Mouse (Mus musculus) CH12.LX (cell line): ENCODE results near the gene Klf7. TPM values are rescaled to one million over a fixed set of nuclear protein-coding genes. Genes with fewer than 3 reads are reported as not detected.

ENCODE experiments used
- DNase-seq: peaks from one replicate; pipeline ENCODE4 v3.0.0-alpha.2; 2013; ENCODE audit errors: extremely low read depth
- H3K27ac ChIP-seq: 2 replicates; pipeline ENCODE4 v1.5.1; 2012; ENCODE audit warnings: low read depth, mild to moderate bottlenecking, control low read depth, moderate library complexity; ENCODE audit not compliant: insufficient read depth
- H3K27me3 ChIP-seq: replicated peaks from 2 replicates; pipeline ENCODE3; 2012; ENCODE audit warnings: inconsistent platforms
- H3K36me3 ChIP-seq, 2 experiments: replicated peaks in 1 of 2; 2 replicates each; pipeline versions ENCODE3 to v1.6.1; 2012; ENCODE audit warnings: inconsistent platforms in 1 of 2, low read length in 1 of 2, mild to moderate bottlenecking in 1 of 2, mixed read lengths in 1 of 2, moderate library complexity in 1 of 2; ENCODE audit not compliant: control insufficient read depth in 1 of 2, insufficient read depth in 1 of 2
- H3K4me1 ChIP-seq, 2 experiments: 2 replicates each; pipeline ENCODE4 v1.6.1; 2012; ENCODE audit warnings: inconsistent platforms in 1 of 2, moderate library complexity in 1 of 2; ENCODE audit not compliant: insufficient read depth in 2 of 2, control insufficient read depth in 1 of 2
- H3K4me2 ChIP-seq: 2 replicates; pipeline ENCODE4 v1.6.1; 2012; ENCODE audit warnings: low read depth, mild to moderate bottlenecking, control low read depth; ENCODE audit not compliant: poor library complexity, insufficient read depth, severe bottlenecking
- H3K4me3 ChIP-seq, 3 experiments: fragments of 150-350 bp in 1 of 3; sonication (generic) in 1 of 3; replicated peaks in 1 of 3; 2 replicates each; pipeline versions ENCODE3 to v1.5.1; 2011 to 2012; ENCODE audit warnings: low read depth in 2 of 3, low read length in 2 of 3, mild to moderate bottlenecking in 2 of 3, moderate library complexity in 2 of 3, control low read depth in 1 of 3, improper control_type of control experiment in 1 of 3, inconsistent platforms in 1 of 3, mixed read lengths in 1 of 3; ENCODE audit not compliant: poor library complexity in 1 of 3
- H3K79me2 ChIP-seq: replicated peaks from 2 replicates; pipeline ENCODE4 v1.6.1; 2012; ENCODE audit warnings: mild to moderate bottlenecking, moderate library complexity; ENCODE audit not compliant: control insufficient read depth, poor library complexity, insufficient read depth, severe bottlenecking; ENCODE audit errors: extremely low read depth
- H3K9ac ChIP-seq: 2 replicates; pipeline ENCODE4 v1.6.1; 2012; ENCODE audit warnings: low read depth, mild to moderate bottlenecking, control low read depth, moderate library complexity; ENCODE audit not compliant: insufficient read depth
- H3K9me3 ChIP-seq: replicated peaks from 2 replicates; pipeline ENCODE3; 2012; ENCODE audit warnings: low read length, inconsistent platforms, mixed read lengths
- BHLHE40 ChIP-seq: IDR thresholded peaks from 2 replicates; pipeline ENCODE4 v1.6.1; 2011; ENCODE audit warnings: mild to moderate bottlenecking, low read depth, low read length, improper control_type of control experiment
- E2F4 ChIP-seq: IDR thresholded peaks from 2 replicates; pipeline ENCODE4 v1.6.1; 2011; ENCODE audit warnings: low read depth, low read length, improper control_type of control experiment; ENCODE audit not compliant: insufficient replicate concordance
- ELF1 ChIP-seq: IDR thresholded peaks from 2 replicates; pipeline ENCODE4 v1.6.1; 2014; ENCODE audit warnings: low read depth, mild to moderate bottlenecking, inconsistent platforms, low read length, improper control_type of control experiment
- EP300 ChIP-seq: IDR thresholded peaks from 2 replicates; pipeline ENCODE4 v1.6.1; 2011; ENCODE audit warnings: low read length, improper control_type of control experiment
- JUND ChIP-seq: conservative IDR thresholded peaks from 2 replicates; pipeline ENCODE4 v1.6.1; 2011; ENCODE audit warnings: low read depth, low read length, improper control_type of control experiment
- KAT2A ChIP-seq: IDR thresholded peaks from 2 replicates; pipeline ENCODE4 v1.6.1; 2012; ENCODE audit warnings: low read length, improper control_type of control experiment, inconsistent platforms; ENCODE audit not compliant: insufficient replicate concordance
- MAFK ChIP-seq: IDR thresholded peaks from 2 replicates; pipeline ENCODE4 v1.6.1; 2011; ENCODE audit warnings: low read length, improper control_type of control experiment; ENCODE audit not compliant: insufficient replicate concordance
- MAZ ChIP-seq: IDR thresholded peaks from 2 replicates; pipeline ENCODE4 v1.6.1; 2012; ENCODE audit warnings: low read depth, mild to moderate bottlenecking, inconsistent platforms, low read length, improper control_type of control experiment, moderate library complexity
- MXI1 ChIP-seq: IDR thresholded peaks from 2 replicates; pipeline ENCODE4 v1.6.1; 2011; ENCODE audit warnings: mild to moderate bottlenecking, low read depth, low read length, improper control_type of control experiment
- NRF1 ChIP-seq: IDR thresholded peaks from 2 replicates; pipeline ENCODE4 v1.6.1; 2014; ENCODE audit warnings: low read depth, mild to moderate bottlenecking, inconsistent platforms, low read length, improper control_type of control experiment, moderate library complexity
- POLR2AphosphoS2 ChIP-seq: IDR thresholded peaks from 2 replicates; pipeline ENCODE4 v1.6.1; 2011; ENCODE audit warnings: low read depth, low read length, improper control_type of control experiment
- RAD21 ChIP-seq: IDR thresholded peaks from 2 replicates; pipeline ENCODE4 v1.6.1; 2011; ENCODE audit warnings: low read depth, mild to moderate bottlenecking, low read length, improper control_type of control experiment, moderate library complexity
- RCOR1 ChIP-seq: conservative IDR thresholded peaks from 2 replicates; pipeline ENCODE4 v1.6.1; 2012; ENCODE audit warnings: low read depth, mild to moderate bottlenecking, inconsistent platforms, low read length, improper control_type of control experiment
- SIN3A ChIP-seq: IDR thresholded peaks from 2 replicates; pipeline ENCODE4 v1.6.1; 2012; ENCODE audit warnings: low read length, improper control_type of control experiment, inconsistent platforms
- UBTF ChIP-seq: IDR thresholded peaks from 2 replicates; pipeline ENCODE4 v1.6.1; 2012; ENCODE audit warnings: low read depth, mild to moderate bottlenecking, inconsistent platforms, low read length, improper control_type of control experiment, moderate library complexity
- dilution Hi-C: fragments of 300-500 bp; cut with MboI; formaldehyde crosslinking; loops from 2 replicates; pipeline ENCODE4 v1.14.3; 2020; ENCODE audit warnings: low sequenced_read_pairs; ENCODE audit not compliant: extremely low pct_unique_long_range_greater_than_20kb, extremely low pct_ligation_motif_present
- in situ Hi-C: fragments of 300-500 bp; cut with MboI; formaldehyde crosslinking; loops from 3 replicates; pipeline ENCODE4 v1.14.3; 2019; ENCODE audit warnings: low sequenced_read_pairs, low pct_ligation_motif_present, low pct_unique_long_range_greater_than_20kb, mixed read lengths
- polyA plus RNA-seq: library from polyadenylated mRNA; unstranded; fragments of >175 nt; gene quantifications from 2 replicates; pipeline ENCODE4 v1.2.1, GENCODE M21; 2012; ENCODE audit warnings: low read depth; ENCODE audit not compliant: insufficient read length
- total RNA-seq, 2 experiments: library from RNA; depleted of rRNA; stranded (reverse); fragments of 300-350 nt in 1 of 2; fragments of >200 nt in 1 of 2; gene quantifications; 2 replicates each; pipeline ENCODE4 v1.2.3; 2012 to 2014

Gene Klf7
- total and polyA plus RNA-seq, 3 experiments, result 4.3 to 6.5 (median 6.2) TPM

- Histone ChIP-seq H3K79me2 (peaks cover 2% of the 10 kb centered on the region), H3K4me1 (peaks cover 2 to 3% of the 10 kb centered on the region in 2 experiments; a peak in 2 of 4 replicates), H3K36me3 (peaks cover 5 to 53% of the 10 kb centered on the region in 2 experiments), H3K9me3 (no peaks in the 10 kb centered on the region), H3K27me3 (no peaks in the 10 kb centered on the region), H3K9ac (no peak overlapping the region), H3K4me2 (no peak overlapping the region), H3K27ac (no peak overlapping the region), H3K4me3 (no peak overlapping the region)
- in situ Hi-C loops, result no loop called here
- TF ChIP-seq MAZ (no peak), KAT2A (no peak), SIN3A (no peak), POLR2AphosphoS2 (no peak)
- no peak for DNase-seq
- dilution Hi-C loops, result no loop called here
These were observed 51.1 kb downstream of the Klf7 start for GRCm38 (mm10) chr1:64070947-64071346.

GRCm38 (mm10) chr1:64066320-64067254, 55.5 kb downstream of the Klf7 start:
- dilution Hi-C loops, result no loop called here
- H3K4me3 ChIP-seq, result no peak overlapping the region
- TF ChIP-seq ELF1 (no peak), BHLHE40 (no peak), UBTF (no peak), E2F4 (no peak), RAD21 (no peak), RCOR1 (no peak), EP300 (no peak), JUND (no peak), NRF1 (no peak), MAFK (no peak), MXI1 (no peak)
- TF ChIP-seq, all 38 proteins: peak for 0
- Histone ChIP-seq H3K9ac (no peak overlapping the region), H3K27ac (no peak overlapping the region), H3K9me3 (no peaks in the 10 kb centered on the region), H3K27me3 (no peaks in the 10 kb centered on the region), H3K4me1 (peaks cover 0 to 15% of the 10 kb centered on the region in 2 experiments; a peak in 1 of 4 replicates), H3K4me2 (no peak overlapping the region), H3K79me2 (no peaks in the 10 kb centered on the region; the same call in 1 of the 2 replicates), H3K36me3 (peaks cover 5 to 53% of the 10 kb centered on the region in 2 experiments)
- in situ Hi-C loops, result no loop called here
- no peak for DNase-seq
